Mouse (Mus musculus) lung, adult 2 months (tissue): ENCODE measurements around the gene Bivm. TPM values are rescaled to one million over a fixed set of nuclear protein-coding genes. Genes with fewer than 3 reads are reported as not detected.

Source experiments
- DNase-seq: peaks from one replicate; pipeline ENCODE4 v3.0.0; 2022
- H3K4me1 ChIP-seq: fragments of 200-500 bp; 2 replicates; pipeline ENCODE4 v1.6.1; 2011; ENCODE audit warnings: low read length; ENCODE audit not compliant: control insufficient read depth, insufficient read depth
- H3K4me3 ChIP-seq: fragments of 200-500 bp; replicated peaks from 2 replicates; pipeline ENCODE3; 2011; ENCODE audit warnings: low read depth, mild to moderate bottlenecking, control low read depth, low read length; ENCODE audit errors: extremely low read depth
- CTCF ChIP-seq: fragments of 200-500 bp; IDR thresholded peaks from 2 replicates; pipeline ENCODE4 v1.5.1; 2011; ENCODE audit warnings: mild to moderate bottlenecking, low read length, control low read depth; ENCODE audit not compliant: insufficient read depth
- POLR2A ChIP-seq: fragments of 200-500 bp; IDR thresholded peaks from 2 replicates; pipeline ENCODE4 v1.6.1; 2011; ENCODE audit warnings: low read depth, mild to moderate bottlenecking, control low read depth, low read length, borderline replicate concordance; ENCODE audit errors: extremely low read depth
- WGBS: fragments of 180-500 bp; shearing (Covaris S2); methylation state at CpG from one replicate; pipeline ENCODE4 v1.1.7; 2018; 5-methylcytosine and 5-hydroxymethylcytosine counted together
- polyA plus RNA-seq: library from polyadenylated mRNA; depleted of rRNA; stranded (reverse); fragments of >200 nt; gene quantifications from 2 replicates; pipeline ENCODE4 v1.2.3, GENCODE M21; 2012; rRNA removed

The Bivm gene
- polyA plus RNA-seq, result 4.6 and 6.2 TPM in 2 replicates

- H3K4me1 ChIP-seq, result no peaks in the 10 kb centered on the region
- DNase-seq, result peak; percentile 76
- TF ChIP-seq CTCF (no peak), POLR2A (peak; percentile 64; the same call in 1 of the 2 replicates)
- H3K4me3 ChIP-seq, result peak within 1 kb of the TSS; percentile 98
- under 1% methylated on average over 39 of the region's 39 CpGs for whole genome bisulfite sequencing
These were observed at the start of gene Bivm, which contains the start of gene Kdelc1 for GRCm38 (mm10) chr1:44118239-44119054. TSS of gene Bivm (plus strand) at chr1:44118957. TSS of gene Kdelc1 (minus strand) at chr1:44118808.

- under 1% methylated on average over 55 of the region's 55 CpGs for WGBS
- TF ChIP-seq CTCF (no peak), POLR2A (0 out of 2 replicates have a peak, but pooled peaks have one; percentile 12)
- peak overlapping the region; percentile 72 for H3K4me3 ChIP-seq
- H3K4me1 ChIP-seq, result no peaks in the 10 kb centered on the region
- peak; percentile 30 for DNase-seq
These were observed 17.1 kb upstream of the Bivm start for GRCm38 (mm10) chr1:44101448-44102225.

- H3K4me3 ChIP-seq, result peak within 1 kb of the TSS; percentile 72
- under 1% methylated on average over 55 of the region's 55 CpGs for WGBS
- no peaks in the 10 kb centered on the region for H3K4me1 ChIP-seq
- DNase-seq, result peak; percentile 88
- TF ChIP-seq CTCF (no peak), POLR2A (peak; percentile 73; the same call in 1 of the 2 replicates)
These were observed 16.5 kb upstream of the Bivm start, which contains the start of gene Tex30 for GRCm38 (mm10) chr1:44102259-44102717. TSS of gene Tex30 (minus strand) at chr1:44102441.

- H3K4me1 ChIP-seq, result no peaks in the 10 kb centered on the region
- no peak overlapping the region for H3K4me3 ChIP-seq
- no peak for DNase-seq
- WGBS, result 17% methylated on average over 5 of the region's 5 CpGs
- no peak for TF ChIP-seq POLR2A
- TF ChIP-seq CTCF, result no peak
These were observed 15.8 kb upstream of the Bivm start for GRCm38 (mm10) chr1:44102939-44103338.

GRCm38 (mm10) chr1:44117571-44117970 lies 1.2 kb upstream of the Bivm start:
- no peak overlapping the region for H3K4me3 ChIP-seq
- H3K4me1 ChIP-seq, result no peaks in the 10 kb centered on the region
- no peak for TF ChIP-seq POLR2A
- no peak for TF ChIP-seq CTCF
- no peak for DNase-seq

GRCm38 (mm10) chr1:44119201-44120073 lies 680 bp downstream of the Bivm start:
- DNase-seq, result peak; percentile 76
- Histone ChIP-seq H3K4me3 (peak overlapping the region; percentile 76), H3K4me1 (no peaks in the 10 kb centered on the region)
- TF ChIP-seq POLR2A (peak; percentile 70), CTCF (no peak)
- WGBS, result 0% methylated on average over 42 of the region's 43 CpGs

- no peaks in the 10 kb centered on the region for H3K4me1 ChIP-seq
- 17% methylated on average over 6 of the region's 6 CpGs for whole genome bisulfite sequencing
- peak overlapping the region; percentile 76 for H3K4me3 ChIP-seq
- TF ChIP-seq POLR2A (no peak), CTCF (no peak)
- no peak for DNase-seq
These were observed 1.3 kb downstream of the Bivm start for GRCm38 (mm10) chr1:44120074-44120406.

- DNase-seq, result no peak
- Histone ChIP-seq H3K4me3 (no peak overlapping the region), H3K4me1 (no peaks in the 10 kb centered on the region)
- WGBS, result 53% methylated on average over 3 of the region's 3 CpGs
- TF ChIP-seq CTCF (no peak), POLR2A (no peak)
These were observed 3.5 kb downstream of the Bivm start for GRCm38 (mm10) chr1:44122256-44122655.
